Mouse (Mus musculus) erythroblast, embryonic 14.5 days (primary cell): Measurements from ENCODE around the gene Dxo.

Experiments
- GATA1 ChIP-seq: IDR thresholded peaks from 2 replicates; pipeline ENCODE4 v1.6.1; 2012; ENCODE audit warnings: low read length, inconsistent platforms, mixed read lengths
- TAL1 ChIP-seq: IDR thresholded peaks from 3 replicates; pipeline ENCODE4 v1.6.1; 2012; ENCODE audit warnings: low read length, inconsistent platforms, mixed read lengths

DNA sequence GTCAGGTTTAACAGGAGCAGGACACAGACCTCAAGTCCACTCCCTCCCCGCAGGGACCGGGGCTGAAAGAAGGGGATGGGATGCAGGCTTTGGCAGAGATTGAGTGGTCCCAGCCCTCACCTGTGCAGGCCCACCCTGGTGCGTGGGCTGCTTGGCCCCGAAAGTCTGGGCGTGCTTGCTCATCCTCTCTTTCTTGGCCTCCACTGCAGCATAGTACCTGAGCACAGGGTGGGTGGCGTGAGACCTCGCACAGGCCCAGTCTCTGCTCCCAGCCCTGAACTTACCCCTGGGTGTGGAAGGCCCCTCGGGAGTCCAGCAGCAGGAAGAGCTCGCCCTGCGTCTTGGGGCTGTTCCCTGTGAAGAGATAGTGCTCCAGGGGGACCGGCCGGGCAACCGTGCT is 8.1 kb downstream of the Dxo start:
- TF ChIP-seq GATA1 (no peak), TAL1 (no peak)
